Mouse (Mus musculus): ENCODE results near the gene Vps13a. TPM values are rescaled to one million over a fixed set of nuclear protein-coding genes. Genes with fewer than 3 reads are reported as not detected.

The Vps13a gene
- total RNA-seq, 2 experiments from 2014 or later, result 11.8 to 12.9 TPM

GRCm38 (mm10) chr19:16598653-16599297 is 182.0 kb downstream of the Vps13a start:
- intact Hi-C loops (cut with DNase I; ENCODE audit: low total_unique reads), result loop anchor here (2.0 to 5.0 kb wide), 3 partner anchors 161 to 534 kb away; partner anchors contain the start of gene Gna14
- no peak for DNase-seq

- DNase-seq, result no peak
- intact Hi-C loops (cut with DNase I; ENCODE audit: low total_unique reads), result loop anchor here (5.0 kb wide), 2 partner anchors 160 to 240 kb away; partner anchors contain the start of gene Gna14
Measured at GRCm38 (mm10) chr19:16597216-16597615, 183.5 kb downstream of the Vps13a start.

- intact Hi-C loops (cut with DNase I; ENCODE audit: low total_unique reads), result no loop called here
Measured at GRCm38 (mm10) chr19:16593975-16594317, 186.8 kb downstream of the Vps13a start.

GRCm38 (mm10) chr19:16593256-16593974 is 187.3 kb downstream of the Vps13a start:
- no peak for DNase-seq
- intact Hi-C loops (cut with DNase I; ENCODE audit: low total_unique reads), result no loop called here

More at GRCm38 (mm10) chr19:16593975-16594317, 186.8 kb downstream of the Vps13a start:
- DNase-seq, result no peak

GRCm38 (mm10) chr19:16585379-16585778 is 195.4 kb downstream of the Vps13a start:
- intact Hi-C loops (cut with DNase I; ENCODE audit: low total_unique reads), result no loop called here
- no peak for DNase-seq

GRCm38 (mm10) chr19:16584546-16584945 is 196.2 kb downstream of the Vps13a start:
- intact Hi-C loops (cut with DNase I; ENCODE audit: low total_unique reads), result no loop called here
- no peak for DNase-seq

- DNase-seq, result no peak
- intact Hi-C loops (cut with DNase I; ENCODE audit: low total_unique reads), result no loop called here
Measured at GRCm38 (mm10) chr19:16580501-16580900, 200.2 kb downstream of the Vps13a start.

- DNase-seq, result no peak
- intact Hi-C loops (cut with DNase I; ENCODE audit: low total_unique reads), result no loop called here
Measured at GRCm38 (mm10) chr19:16579656-16580260, 201.0 kb downstream of the Vps13a start.

GRCm38 (mm10) chr19:16576790-16577189 is 203.9 kb downstream of the Vps13a start:
- intact Hi-C loops (cut with DNase I; ENCODE audit: low total_unique reads), result no loop called here
- DNase-seq, result no peak

Other genes starting within 250 kb of the Vps13a start
- not detected for gene Foxb2, start 92.9 kb upstream of the Vps13a start, total RNA-seq (2021)
- 1 to 10 TPM; 2.4 to 3.9 TPM for gene Prune2, start 175.2 kb upstream of the Vps13a start, total RNA-seq (2021)